Mouse (Mus musculus): ENCODE results near the gene Fut8. TPM values are rescaled to one million over a fixed set of nuclear protein-coding genes. Genes with fewer than 3 reads are reported as not detected.

Fut8 gene
- total RNA-seq (2023), result 20.0 to 21.2 TPM (median 20.7 TPM) in 4 replicates

GRCm38 (mm10) chr12:77237950-77238530 is at the start of gene Fut8:
TSS of gene Fut8 (plus strand) at chr12:77238125.

All from B cell, adult 62 days (primary cell).